Mouse (Mus musculus) cortical plate, adult 2 months (tissue): Measurements from ENCODE around the gene Pan3. TPM values are rescaled to one million over a fixed set of nuclear protein-coding genes. Genes with fewer than 3 reads are reported as not detected.

Experiments used
- H3K27ac ChIP-seq: fragments of 200-500 bp; 2 replicates; pipeline ENCODE4 v1.5.1; 2012; ENCODE audit warnings: low read length, control low read depth, inconsistent platforms; ENCODE audit not compliant: insufficient read depth
- H3K4me1 ChIP-seq: fragments of 200-500 bp; 2 replicates; pipeline ENCODE4 v1.6.1; 2011; ENCODE audit warnings: low read length; ENCODE audit not compliant: control insufficient read depth, insufficient read depth
- H3K4me3 ChIP-seq: fragments of 200-500 bp; 2 replicates; pipeline ENCODE4 v1.5.1; 2011; ENCODE audit warnings: mild to moderate bottlenecking, low read length, control low read depth; ENCODE audit not compliant: insufficient read depth
- CTCF ChIP-seq: fragments of 200-500 bp; IDR thresholded peaks from 2 replicates; pipeline ENCODE4 v1.5.1; 2011; ENCODE audit warnings: mild to moderate bottlenecking, control low read depth, low read length; ENCODE audit not compliant: insufficient read depth; ENCODE audit errors: extremely low read depth
- POLR2A ChIP-seq: fragments of 200-500 bp; IDR thresholded peaks from 2 replicates; pipeline ENCODE4 v1.6.1; 2011; ENCODE audit warnings: mild to moderate bottlenecking, low read length, control low read depth; ENCODE audit not compliant: insufficient read depth; ENCODE audit errors: extremely low read depth
- polyA plus RNA-seq: library from polyadenylated mRNA; depleted of rRNA; stranded (reverse); fragments of >200 nt; gene quantifications from 2 replicates; pipeline ENCODE4 v1.2.3, GENCODE M21; 2012

The Pan3 gene
- polyA plus RNA-seq, 1 experiment = 51.2 TPM

GRCm38 (mm10) chr5:147494388-147494787, 64.4 kb downstream of the Pan3 start:
- Histone ChIP-seq H3K4me3 (no peak overlapping the region), H3K4me1 (peaks cover 5% of the 10 kb centered on the region; the same call in 1 of the 2 replicates), H3K27ac (no peak overlapping the region)
- TF ChIP-seq CTCF (no peak), POLR2A (no peak)

- no peak for TF ChIP-seq POLR2A
- TF ChIP-seq CTCF = no peak
- Histone ChIP-seq H3K4me3 (no peak overlapping the region), H3K4me1 (peaks cover 5% of the 10 kb centered on the region; the same call in 1 of the 2 replicates), H3K27ac (no peak overlapping the region)
Measured at GRCm38 (mm10) chr5:147494791-147495376, 64.9 kb downstream of the Pan3 start.

GRCm38 (mm10) chr5:147495961-147496360, 66.0 kb downstream of the Pan3 start:
- Histone ChIP-seq H3K4me3 (no peak overlapping the region), H3K27ac (no peak overlapping the region), H3K4me1 (peaks cover 5% of the 10 kb centered on the region; the same call in 1 of the 2 replicates)
- TF ChIP-seq POLR2A (no peak), CTCF (no peak)

- no peak overlapping the region for H3K27ac ChIP-seq
- TF ChIP-seq POLR2A = no peak
- TF ChIP-seq CTCF = no peak
- no peak overlapping the region for H3K4me3 ChIP-seq
- H3K4me1 ChIP-seq = peaks cover 5% of the 10 kb centered on the region; the same call in 1 of the 2 replicates
Measured at GRCm38 (mm10) chr5:147496921-147497320, 67.0 kb downstream of the Pan3 start.

- TF ChIP-seq CTCF (no peak), POLR2A (no peak)
- no peak overlapping the region for H3K4me3 ChIP-seq
Measured at GRCm38 (mm10) chr5:147497714-147498113, 67.8 kb downstream of the Pan3 start.

GRCm38 (mm10) chr5:147501456-147501998, 71.6 kb downstream of the Pan3 start:
- TF ChIP-seq CTCF = no peak
- no peak for TF ChIP-seq POLR2A
- Histone ChIP-seq H3K27ac (no peak overlapping the region), H3K4me1 (no peaks in the 10 kb centered on the region), H3K4me3 (no peak overlapping the region)

More at GRCm38 (mm10) chr5:147497714-147498113, 67.8 kb downstream of the Pan3 start:
- Histone ChIP-seq H3K27ac (no peak overlapping the region), H3K4me1 (peaks cover 5% of the 10 kb centered on the region; the same call in 1 of the 2 replicates)

- TF ChIP-seq CTCF (no peak), POLR2A (no peak)
- Histone ChIP-seq H3K27ac (no peak overlapping the region), H3K4me3 (no peak overlapping the region), H3K4me1 (peaks cover under 1% of the 10 kb centered on the region; the same call in 1 of the 2 replicates)
Measured at GRCm38 (mm10) chr5:147502921-147503320, 73.0 kb downstream of the Pan3 start.

- no peak overlapping the region for H3K27ac ChIP-seq
- no peak for TF ChIP-seq POLR2A
- no peak for TF ChIP-seq CTCF
- peaks cover 3% of the 10 kb centered on the region; the same call in 1 of the 2 replicates for H3K4me1 ChIP-seq
- H3K4me3 ChIP-seq = no peak overlapping the region
Measured at GRCm38 (mm10) chr5:147511350-147511749, 81.4 kb downstream of the Pan3 start.

- Histone ChIP-seq H3K4me3 (no peak overlapping the region), H3K27ac (no peak overlapping the region), H3K4me1 (peaks cover 2% of the 10 kb centered on the region; the same call in 1 of the 2 replicates)
- TF ChIP-seq POLR2A (no peak), CTCF (no peak)
Measured at GRCm38 (mm10) chr5:147527006-147527405, 97.0 kb downstream of the Pan3 start.

GRCm38 (mm10) chr5:147527788-147528187, 97.8 kb downstream of the Pan3 start:
- no peak for TF ChIP-seq CTCF
- TF ChIP-seq POLR2A = no peak
- no peak overlapping the region for H3K4me3 ChIP-seq
- peaks cover 2% of the 10 kb centered on the region; the same call in 1 of the 2 replicates for H3K4me1 ChIP-seq
- no peak overlapping the region for H3K27ac ChIP-seq
